Mouse (Mus musculus) liver, postnatal 0 days (tissue): ENCODE measurements at regions not wholly inside any gene's neighbourhood (a gene's known extent, or its start where the extent isn't known, plus 50 kb on each side); places are given as distances from the start of the nearest gene placed in this dataset.

ENCODE experiments used
- CTCF ChIP-seq: sonication (generic); IDR thresholded peaks from 2 replicates; pipeline ENCODE4 v1.5.1; 2016; ENCODE audit warnings: antibody characterized with exemption, low read depth
- EP300 ChIP-seq: IDR thresholded peaks from 2 replicates; pipeline ENCODE4 v1.6.1; 2016; ENCODE audit warnings: antibody characterized with exemption, low read depth, mild to moderate bottlenecking

DNA sequence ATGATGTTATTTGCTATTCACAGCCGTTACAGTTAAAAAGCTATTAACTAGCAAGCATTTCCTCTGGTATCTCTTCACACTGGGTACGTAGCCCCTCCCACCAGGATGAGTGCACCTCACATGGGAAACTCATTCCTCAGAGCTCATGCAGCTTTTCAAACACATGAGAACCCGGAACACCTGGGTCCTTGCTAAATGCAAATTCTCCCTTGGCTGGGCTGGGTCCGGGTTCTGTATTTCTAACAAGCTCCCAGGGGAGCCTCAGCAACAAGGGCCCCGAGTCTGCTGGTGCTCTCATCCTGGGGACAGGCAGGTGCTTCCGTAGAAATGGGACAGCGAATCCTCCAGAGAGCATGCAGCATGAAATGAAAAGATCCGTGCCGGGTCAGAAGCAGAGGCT, 106.7 kb downstream of the Tle3 start:
- TF ChIP-seq CTCF, result no peak
- no peak for TF ChIP-seq EP300
